Mouse (Mus musculus) frontal cortex, adult (tissue): ENCODE data around the gene Tvp23b.

Experiments used
- ATAC-seq: cut with Nextera tagmentation; 2 replicates; pipeline ENCODE4 v1.9.2; 2017; ENCODE audit warnings: mild to moderate bottlenecking, moderate library complexity, mixed read lengths; ENCODE audit not compliant: low TSS enrichment

The Tvp23b gene

GRCm38 (mm10) chr11:62879220-62880048 is at the start of gene Tvp23b:
TSS of gene Tvp23b (plus strand) at chr11:62879455.
- peak; percentile 98 for ATAC-seq

GRCm38 (mm10) chr11:62830387-62830786 is 48.9 kb upstream of the Tvp23b start:
- no peak for ATAC-seq

DNA sequence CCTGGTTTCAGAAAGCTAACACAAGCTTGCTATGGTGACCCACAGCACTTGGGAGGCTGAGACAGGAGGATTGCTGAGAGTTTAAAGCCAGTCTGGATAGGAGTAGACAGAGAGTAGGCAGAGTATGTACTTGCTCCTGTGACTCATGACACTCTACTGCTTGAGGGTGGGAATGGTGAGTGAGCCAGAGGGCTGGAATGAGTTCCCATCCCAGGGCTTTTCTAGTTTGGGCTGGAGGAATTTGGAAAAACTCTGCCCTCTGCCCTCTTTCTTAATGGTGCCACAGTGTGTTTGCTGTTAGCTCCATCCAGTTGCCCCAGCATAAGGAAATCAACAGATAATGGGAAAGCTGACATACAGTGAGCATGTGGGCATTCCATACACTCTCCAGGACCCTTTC is 47.3 kb upstream of the Tvp23b start:
- ATAC-seq, result no peak

- no peak for ATAC-seq
Observed at GRCm38 (mm10) chr11:62844562-62844961, 34.7 kb upstream of the Tvp23b start.

- ATAC-seq, result no peak
Observed at GRCm38 (mm10) chr11:62845730-62846129, 33.5 kb upstream of the Tvp23b start.

- peak; percentile 92 for ATAC-seq
Observed at GRCm38 (mm10) chr11:62846961-62847654, 32.1 kb upstream of the Tvp23b start, which contains the start of gene Fbxw10. TSS of gene Fbxw10 (plus strand) at chr11:62847069.

DNA sequence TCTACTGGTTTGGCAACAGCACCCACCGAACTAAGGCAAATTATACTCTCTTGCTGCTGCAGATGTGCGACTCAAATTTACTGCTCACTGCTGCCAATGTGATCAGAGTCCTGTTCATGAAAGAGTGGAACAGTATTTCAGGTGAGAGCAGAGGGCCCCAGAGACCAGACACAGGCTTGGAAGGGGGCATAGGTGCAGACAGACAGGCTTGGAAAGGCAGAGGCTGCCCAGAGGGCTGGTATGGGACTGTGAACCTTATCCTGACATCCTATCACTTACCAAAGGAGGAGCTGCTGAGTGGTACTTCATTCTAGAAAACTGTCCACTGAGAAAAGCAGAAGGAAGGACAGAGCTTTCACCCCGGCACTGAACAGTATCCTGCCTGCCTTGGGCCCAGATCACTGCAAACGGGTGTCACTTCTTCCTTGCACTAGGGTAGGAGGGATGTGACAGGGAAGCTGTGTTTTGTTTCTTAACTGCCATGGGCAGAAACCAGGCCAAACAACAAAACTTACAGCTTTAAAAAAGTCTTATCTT is 31.5 kb upstream of the Tvp23b start:
- ATAC-seq, result no peak

GRCm38 (mm10) chr11:62848301-62848700 is 31.0 kb upstream of the Tvp23b start:
- no peak for ATAC-seq

GRCm38 (mm10) chr11:62851199-62851598 is 28.1 kb upstream of the Tvp23b start:
- ATAC-seq, result peak; percentile 82

GRCm38 (mm10) chr11:62853334-62853733 is 25.9 kb upstream of the Tvp23b start:
- no peak for ATAC-seq

- no peak for ATAC-seq
Observed at GRCm38 (mm10) chr11:62865562-62865961, 13.7 kb upstream of the Tvp23b start.

DNA sequence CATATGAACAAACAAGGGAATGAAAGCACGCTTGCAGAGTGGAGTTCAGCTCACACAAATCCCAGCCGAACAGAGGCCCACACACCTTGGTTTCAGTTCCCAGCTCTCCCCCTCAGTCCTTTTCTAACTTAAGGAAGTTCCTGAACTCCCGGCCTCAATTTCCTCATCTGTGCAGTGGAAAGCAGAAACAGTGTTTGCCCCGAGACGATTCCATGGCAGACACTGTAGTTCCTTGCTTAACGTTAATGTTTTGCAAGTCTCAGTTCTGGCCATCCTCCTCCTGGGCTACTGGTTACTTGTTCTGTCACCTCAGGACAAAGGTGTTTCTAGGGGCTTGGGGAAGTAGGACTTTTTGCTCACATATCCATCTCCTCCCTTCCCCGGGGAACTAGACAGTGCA is 12.6 kb upstream of the Tvp23b start:
- ATAC-seq, result no peak

- ATAC-seq, result no peak
Observed at GRCm38 (mm10) chr11:62869201-62869600, 10.1 kb upstream of the Tvp23b start.

DNA sequence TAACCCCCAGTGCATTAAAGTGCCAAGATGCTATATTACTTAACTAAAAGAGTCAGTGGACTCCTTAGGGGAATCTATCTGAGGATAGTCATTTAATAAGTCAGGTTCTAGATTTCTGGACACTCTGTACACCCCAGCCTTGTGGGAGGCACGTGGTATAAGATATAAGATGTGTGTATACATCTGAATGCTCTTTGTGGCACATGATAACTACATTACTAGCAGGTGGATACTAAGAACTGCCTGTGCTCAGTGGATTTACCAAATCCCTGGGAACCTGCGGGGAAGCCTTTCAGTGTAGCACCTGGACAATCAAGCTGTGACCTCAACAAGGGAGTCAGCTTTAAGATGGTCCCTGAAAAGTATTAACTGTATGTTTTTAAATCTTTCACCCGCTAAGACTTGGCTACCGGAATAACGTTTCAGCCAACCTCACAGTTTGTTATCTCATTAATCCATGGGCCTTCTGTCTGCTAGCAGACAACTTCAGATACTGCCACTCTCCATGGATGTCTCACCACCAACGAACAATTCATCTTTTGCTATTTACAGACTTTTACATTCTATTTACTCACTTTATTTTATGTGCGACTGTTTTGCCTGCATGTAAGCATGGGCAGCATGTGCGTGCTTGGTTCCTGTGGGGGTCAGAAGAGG is 9.4 kb upstream of the Tvp23b start:
- ATAC-seq, result no peak

GRCm38 (mm10) chr11:62873479-62873878 is 5.8 kb upstream of the Tvp23b start:
- ATAC-seq, result no peak

- ATAC-seq, result no peak
Observed at GRCm38 (mm10) chr11:62875696-62876095, 3.6 kb upstream of the Tvp23b start.

GRCm38 (mm10) chr11:62876445-62876844 is 2.8 kb upstream of the Tvp23b start:
- no peak for ATAC-seq

- no peak for ATAC-seq
Observed at GRCm38 (mm10) chr11:62877391-62877790, 1.9 kb upstream of the Tvp23b start.

GRCm38 (mm10) chr11:62878728-62879127 is 527 bp upstream of the Tvp23b start:
- ATAC-seq, result peak; percentile 28; the same call in 1 of the 2 replicates

GRCm38 (mm10) chr11:62883407-62883806 is 4.2 kb downstream of the Tvp23b start:
- no peak for ATAC-seq

- no peak for ATAC-seq
Observed at GRCm38 (mm10) chr11:62885323-62885722, 6.1 kb downstream of the Tvp23b start.

DNA sequence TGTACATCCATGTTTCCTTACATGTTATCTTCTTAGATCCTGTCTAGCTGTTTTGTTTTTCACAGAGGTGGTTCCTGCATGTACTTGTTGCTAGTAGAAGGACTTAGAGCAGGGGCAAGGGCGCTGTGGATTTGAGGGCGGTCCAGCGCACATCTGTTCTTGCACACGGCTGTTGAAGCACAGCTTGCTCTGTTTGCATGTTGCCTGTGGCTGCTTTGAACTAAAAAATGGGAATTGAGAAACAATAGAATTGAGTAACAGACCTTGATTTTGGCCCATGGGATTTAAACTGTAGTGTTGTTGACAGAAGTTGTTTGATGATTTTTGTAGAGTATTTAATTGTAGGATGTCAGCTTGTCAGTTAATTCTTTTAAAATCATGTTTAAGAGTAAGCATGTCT is 11.5 kb downstream of the Tvp23b start:
- ATAC-seq, result no peak
